Mouse (Mus musculus) G1E (cell line): Measurements from ENCODE around the gene Slc4a4.

ENCODE experiments used
- CTCF ChIP-seq: IDR thresholded peaks from 2 replicates; pipeline ENCODE4 v1.5.1; 2012; ENCODE audit warnings: low read depth, low read length, inconsistent platforms, mixed read lengths
- GATA1 ChIP-seq: IDR thresholded peaks from 2 replicates; pipeline ENCODE4 v1.6.1; 2012; ENCODE audit warnings: borderline replicate concordance, low read length, inconsistent platforms, mixed read lengths
- TAL1 ChIP-seq: conservative IDR thresholded peaks from 2 replicates; pipeline ENCODE4 v1.6.1; 2012; ENCODE audit warnings: low read depth, low read length, inconsistent platforms, mixed read lengths

DNA sequence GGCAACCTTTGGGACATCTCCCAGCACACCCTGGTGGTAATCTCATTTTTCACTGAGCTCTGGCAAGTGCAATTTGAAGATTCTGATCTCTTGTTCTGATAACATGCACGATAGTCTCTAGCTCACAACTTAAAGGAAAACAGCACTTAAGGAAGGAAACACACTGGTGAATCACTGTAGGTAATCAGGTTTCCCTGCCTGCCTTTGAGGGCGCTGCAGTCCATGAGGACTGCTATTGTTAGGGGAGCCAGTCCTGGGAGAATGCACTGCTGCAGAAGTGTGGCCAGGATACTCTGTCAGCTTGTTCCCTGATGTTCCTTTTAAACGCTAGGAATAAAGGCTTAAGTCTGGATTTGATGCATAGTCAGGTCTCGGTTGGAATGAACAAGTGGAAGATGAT, 2.7 kb downstream of the Slc4a4 start:
- TF ChIP-seq CTCF (no peak), TAL1 (no peak), GATA1 (no peak)
